Mouse (Mus musculus): Measurements from ENCODE around the gene Zfp462. TPM values are rescaled to one million over a fixed set of nuclear protein-coding genes. Genes with fewer than 3 reads are reported as not detected.

Gene Zfp462
- total RNA-seq, 1 experiment, result 63.7 TPM

DNA sequence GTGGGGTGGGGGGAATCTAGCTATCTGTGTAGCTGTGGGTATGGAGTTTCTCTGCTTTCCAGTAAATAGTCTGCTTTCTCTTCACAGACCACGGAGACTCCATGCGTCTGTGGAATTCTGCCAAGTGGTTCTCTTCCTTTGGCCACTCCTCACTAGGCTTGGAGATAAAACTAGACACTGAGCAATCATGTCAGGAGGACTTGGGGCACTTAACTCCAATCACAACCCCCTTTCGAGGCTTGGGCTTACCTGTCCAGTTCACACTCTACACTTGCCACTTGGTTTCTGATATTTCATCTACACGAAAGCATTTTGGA is 180.8 kb downstream of the Zfp462 start:
- H3K36me3 ChIP-seq (ENCODE audit: control insufficient read depth, insufficient read depth, low read length, poor library complexity, severe bottlenecking), result no peaks in the 10 kb centered on the region
- in situ Hi-C loops (cut with MboI; ENCODE audit: low sequenced_read_pairs in 2 of 2, unreplicated experiment in 2 of 2), result no loop called here
- no peak overlapping the region for H3K9ac ChIP-seq (ENCODE audit: insufficient read depth, low read depth, low read length, poor library complexity, severe bottlenecking)
- no peaks in the 10 kb centered on the region for H3K9me3 ChIP-seq (ENCODE audit: control insufficient read depth, insufficient read depth, low read depth, low read length)
- no peak overlapping the region for H3K4me3 ChIP-seq (ENCODE audit: insufficient read depth in 1 of 2, low read depth in 1 of 2, low read length in 2 of 2, poor library complexity in 1 of 2, severe bottlenecking in 1 of 2)
- no peak for TF ChIP-seq ZC3H11A (IDR thresholded peaks at IDR 0.05; ENCODE audit: borderline replicate concordance, low read depth, low read length)
- TF ChIP-seq MAFK (IDR thresholded peaks at IDR 0.05; ENCODE audit: insufficient read depth, low read depth, low read length), result no peak
- TF ChIP-seq HCFC1 (IDR thresholded peaks at IDR 0.05; ENCODE audit: borderline replicate concordance, insufficient read depth, low read length), result no peak
- TF ChIP-seq ZNF384 (IDR thresholded peaks at IDR 0.05; ENCODE audit: low read depth, low read length), result no peak
- TF ChIP-seq CHD2 (IDR thresholded peaks at IDR 0.05; ENCODE audit: low read depth, low read length), result no peak
- no peak overlapping the region for H3K27ac ChIP-seq (ENCODE audit: insufficient read depth, low read depth, low read length, poor library complexity, severe bottlenecking)
- H3K4me1 ChIP-seq (ENCODE audit: control insufficient read depth in 2 of 2, insufficient read depth in 2 of 2, low read length in 2 of 2, poor library complexity in 1 of 2), result no peaks in the 10 kb centered on the region
- DNase-seq (ENCODE audit: low read depth, low spot score), result no peak

- H3K4me3 ChIP-seq (ENCODE audit: insufficient read depth in 1 of 2, low read depth in 1 of 2, low read length in 2 of 2, poor library complexity in 1 of 2, severe bottlenecking in 1 of 2), result no peak overlapping the region
- H3K27ac ChIP-seq (ENCODE audit: insufficient read depth, low read depth, low read length, poor library complexity, severe bottlenecking), result no peak overlapping the region
- in situ Hi-C loops (cut with MboI; ENCODE audit: low sequenced_read_pairs in 2 of 2, unreplicated experiment in 2 of 2), result no loop called here
- no peak for DNase-seq (ENCODE audit: low read depth, low spot score)
- no peaks in the 10 kb centered on the region for H3K9me3 ChIP-seq (ENCODE audit: control insufficient read depth, insufficient read depth, low read depth, low read length)
- TF ChIP-seq ZC3H11A (IDR thresholded peaks at IDR 0.05; ENCODE audit: borderline replicate concordance, low read depth, low read length) (no peak), ZNF384 (IDR thresholded peaks at IDR 0.05; ENCODE audit: low read depth, low read length) (no peak), MAFK (IDR thresholded peaks at IDR 0.05; ENCODE audit: insufficient read depth, low read depth, low read length) (no peak), HCFC1 (IDR thresholded peaks at IDR 0.05; ENCODE audit: borderline replicate concordance, insufficient read depth, low read length) (no peak), CHD2 (IDR thresholded peaks at IDR 0.05; ENCODE audit: low read depth, low read length) (no peak)
- H3K9ac ChIP-seq (ENCODE audit: insufficient read depth, low read depth, low read length, poor library complexity, severe bottlenecking), result no peak overlapping the region
- H3K36me3 ChIP-seq (ENCODE audit: control insufficient read depth, insufficient read depth, low read length, poor library complexity, severe bottlenecking), result no peaks in the 10 kb centered on the region
- no peaks in the 10 kb centered on the region for H3K4me1 ChIP-seq (ENCODE audit: control insufficient read depth in 2 of 2, insufficient read depth in 2 of 2, low read length in 2 of 2, poor library complexity in 1 of 2)
Measured at GRCm38 (mm10) chr4:55127228-55127901, 182.5 kb downstream of the Zfp462 start.

GRCm38 (mm10) chr4:55128088-55128835 is 183.4 kb downstream of the Zfp462 start:
- no peak for DNase-seq (ENCODE audit: low read depth, low spot score)
- no peak overlapping the region for H3K9ac ChIP-seq (ENCODE audit: insufficient read depth, low read depth, low read length, poor library complexity, severe bottlenecking)
- H3K9me3 ChIP-seq (ENCODE audit: control insufficient read depth, insufficient read depth, low read depth, low read length), result no peaks in the 10 kb centered on the region
- in situ Hi-C loops (cut with MboI; ENCODE audit: low sequenced_read_pairs in 2 of 2, unreplicated experiment in 2 of 2), result no loop called here
- H3K36me3 ChIP-seq (ENCODE audit: control insufficient read depth, insufficient read depth, low read length, poor library complexity, severe bottlenecking), result no peaks in the 10 kb centered on the region; the same call in 1 of the 2 replicates
- no peak overlapping the region for H3K27ac ChIP-seq (ENCODE audit: insufficient read depth, low read depth, low read length, poor library complexity, severe bottlenecking)
- H3K4me1 ChIP-seq (ENCODE audit: control insufficient read depth in 2 of 2, insufficient read depth in 2 of 2, low read length in 2 of 2, poor library complexity in 1 of 2), result no peaks in the 10 kb centered on the region
- H3K4me3 ChIP-seq (ENCODE audit: insufficient read depth in 1 of 2, low read depth in 1 of 2, low read length in 2 of 2, poor library complexity in 1 of 2, severe bottlenecking in 1 of 2), result no peak overlapping the region
- TF ChIP-seq MAFK (IDR thresholded peaks at IDR 0.05; ENCODE audit: insufficient read depth, low read depth, low read length) (no peak), CHD2 (IDR thresholded peaks at IDR 0.05; ENCODE audit: low read depth, low read length) (no peak), ZC3H11A (IDR thresholded peaks at IDR 0.05; ENCODE audit: borderline replicate concordance, low read depth, low read length) (no peak), ZNF384 (IDR thresholded peaks at IDR 0.05; ENCODE audit: low read depth, low read length) (no peak), HCFC1 (IDR thresholded peaks at IDR 0.05; ENCODE audit: borderline replicate concordance, insufficient read depth, low read length) (no peak)

All from ES-E14 (cell line).